Mouse (Mus musculus) left cerebral cortex, postnatal 25 days (tissue): ENCODE results near the gene Pdzd2. TPM values are rescaled to one million over a fixed set of nuclear protein-coding genes. Genes with fewer than 3 reads are reported as not detected.

ENCODE experiments used
- DNase-seq, 2 experiments: peaks; one replicate each; pipeline ENCODE4 v3.0.0; 2022; ENCODE audit warnings: low spot score in 2 of 2, mixed read lengths in 1 of 2
- intact Hi-C: fragments of 180-260 bp; cut with DNase I; formaldehyde crosslinking; loops from one replicate; pipeline ENCODE4 v1.15.1; 2025
- total RNA-seq, 2 experiments: library from RNA; stranded (reverse); gene quantifications; 2 replicates each; pipeline ENCODE4 v1.2.3; 2021

The Pdzd2 gene
- total RNA-seq, 2 experiments from 2014 or later: 79.8 to 89.9 TPM

GRCm38 (mm10) chr15:12637511-12637910, 102.2 kb downstream of the Pdzd2 start:
- intact Hi-C loops: no loop called here
- no peak for DNase-seq

GRCm38 (mm10) chr15:12636386-12636785, 103.3 kb downstream of the Pdzd2 start:
- intact Hi-C loops: no loop called here

DNA sequence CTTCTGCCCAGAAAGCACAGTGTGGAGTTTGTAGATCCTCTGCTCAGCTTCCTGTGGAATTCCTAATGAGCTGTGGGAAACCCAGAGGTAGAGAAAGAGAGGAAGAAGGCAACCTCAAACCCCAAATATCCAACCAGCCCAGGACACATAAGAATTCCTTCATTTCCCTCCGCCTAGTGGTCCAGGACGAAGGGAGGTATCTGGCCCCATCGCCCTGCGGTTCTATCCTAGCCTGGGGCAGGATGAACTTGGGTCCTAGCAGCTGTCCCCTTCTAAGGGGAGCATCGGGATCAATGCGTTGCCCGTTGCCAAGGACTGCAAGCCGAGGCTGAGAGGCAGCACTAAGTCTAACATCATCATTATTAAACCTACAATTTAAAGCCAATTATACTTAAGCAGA, 104.8 kb downstream of the Pdzd2 start:
- DNase-seq: no peak
- intact Hi-C loops: loop anchor here (5.0 kb wide), 1 partner anchor 102 kb away; the partner anchor contains the start of gene Pdzd2

More at GRCm38 (mm10) chr15:12636386-12636785, 103.3 kb downstream of the Pdzd2 start:
- DNase-seq: no peak

GRCm38 (mm10) chr15:12629164-12629563, 110.6 kb downstream of the Pdzd2 start:
- intact Hi-C loops: no loop called here
- no peak for DNase-seq

GRCm38 (mm10) chr15:12628451-12628850, 111.3 kb downstream of the Pdzd2 start:
- intact Hi-C loops: no loop called here
- DNase-seq: no peak

- intact Hi-C loops: no loop called here
- DNase-seq: no peak
These were observed 112.8 kb downstream of the Pdzd2 start for GRCm38 (mm10) chr15:12626930-12627329.

DNA sequence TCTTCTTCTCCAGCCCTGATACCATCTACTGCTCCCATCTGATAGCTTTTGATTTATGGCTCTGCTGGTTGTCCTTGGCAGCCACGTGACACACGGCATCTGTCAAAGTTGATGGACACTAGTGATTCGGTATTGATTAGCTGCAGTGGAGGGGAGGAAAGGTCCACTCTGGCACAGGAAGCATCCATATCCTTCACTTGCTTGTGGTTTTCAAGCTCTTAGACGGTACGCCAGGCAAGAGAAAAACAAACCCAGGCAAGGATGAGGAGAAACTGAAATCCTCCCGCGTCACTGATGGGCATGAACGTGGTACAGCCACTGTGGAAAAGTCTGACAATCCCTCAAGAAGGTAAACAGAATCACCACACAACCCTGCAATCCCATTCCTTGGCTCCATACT, 113.6 kb downstream of the Pdzd2 start:
- intact Hi-C loops: no loop called here
- no peak for DNase-seq

- DNase-seq: no peak
- intact Hi-C loops: no loop called here
These were observed 114.2 kb downstream of the Pdzd2 start for GRCm38 (mm10) chr15:12625524-12625923.

GRCm38 (mm10) chr15:12623521-12623920, 116.2 kb downstream of the Pdzd2 start:
- no peak for DNase-seq

DNA sequence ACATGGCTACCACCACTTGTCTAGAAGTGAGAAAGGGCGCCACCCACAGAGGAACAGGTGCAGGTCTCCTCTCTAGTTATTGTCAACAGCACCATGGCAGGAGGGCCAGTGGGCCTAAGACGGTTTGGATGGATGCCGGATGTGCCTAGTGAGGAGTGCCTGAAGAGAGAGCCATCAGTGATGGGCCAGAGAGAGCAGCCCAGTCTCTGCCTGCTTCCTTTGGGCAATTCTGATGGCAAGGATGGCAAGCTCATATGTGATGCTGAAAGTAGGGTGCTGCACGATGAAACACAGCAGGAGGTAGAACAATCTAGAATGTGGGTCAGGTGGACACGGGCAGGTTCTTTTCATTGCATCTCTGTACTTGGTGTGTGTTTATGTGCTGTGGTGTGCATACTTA, 117.0 kb downstream of the Pdzd2 start:
- intact Hi-C loops: no loop called here
- DNase-seq: no peak

More at GRCm38 (mm10) chr15:12623521-12623920, 116.2 kb downstream of the Pdzd2 start:
- intact Hi-C loops: no loop called here

GRCm38 (mm10) chr15:12622093-12622643, 117.6 kb downstream of the Pdzd2 start:
- intact Hi-C loops: no loop called here
- no peak for DNase-seq

DNA sequence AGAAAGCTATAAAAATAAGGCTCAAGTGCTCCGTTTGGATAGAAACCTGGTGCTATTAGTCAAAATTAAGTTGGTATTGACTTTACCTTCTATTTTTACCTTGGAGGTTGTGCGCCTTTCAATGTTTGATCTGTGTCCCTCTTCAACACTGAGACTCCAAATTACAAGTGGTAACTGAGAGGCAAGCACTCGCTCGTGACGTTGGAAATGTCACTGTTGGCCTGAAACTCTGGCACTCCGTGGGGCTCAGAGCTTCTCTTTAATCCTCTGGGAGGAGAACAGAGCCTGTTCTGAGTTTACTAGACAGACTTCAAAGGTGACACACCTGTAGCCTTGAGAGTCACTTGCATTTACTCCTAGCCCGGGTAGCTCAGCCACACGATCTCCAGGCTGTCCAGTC, 120.5 kb downstream of the Pdzd2 start:
- DNase-seq: no peak
- intact Hi-C loops: no loop called here

DNA sequence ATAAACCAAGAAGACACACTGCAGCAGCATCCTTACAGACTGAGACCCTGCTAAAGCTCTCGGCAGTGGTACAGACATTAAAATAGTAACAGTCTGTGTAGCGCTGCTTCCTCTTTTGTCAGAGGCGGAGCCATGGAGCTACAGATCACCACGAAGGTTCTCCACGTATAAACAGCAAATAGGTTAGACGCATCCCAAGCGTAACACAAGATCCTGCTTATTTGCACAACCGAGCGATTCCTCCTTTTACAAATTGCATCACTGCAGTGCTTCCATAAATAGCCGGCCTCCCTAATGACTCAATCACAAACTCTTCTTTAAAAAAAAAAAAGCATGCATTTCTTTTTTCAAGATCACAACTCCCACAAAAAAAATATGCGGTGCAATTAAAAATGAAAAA, 122.1 kb downstream of the Pdzd2 start:
- intact Hi-C loops: no loop called here
- DNase-seq: peak; percentile 35 to 39

DNA sequence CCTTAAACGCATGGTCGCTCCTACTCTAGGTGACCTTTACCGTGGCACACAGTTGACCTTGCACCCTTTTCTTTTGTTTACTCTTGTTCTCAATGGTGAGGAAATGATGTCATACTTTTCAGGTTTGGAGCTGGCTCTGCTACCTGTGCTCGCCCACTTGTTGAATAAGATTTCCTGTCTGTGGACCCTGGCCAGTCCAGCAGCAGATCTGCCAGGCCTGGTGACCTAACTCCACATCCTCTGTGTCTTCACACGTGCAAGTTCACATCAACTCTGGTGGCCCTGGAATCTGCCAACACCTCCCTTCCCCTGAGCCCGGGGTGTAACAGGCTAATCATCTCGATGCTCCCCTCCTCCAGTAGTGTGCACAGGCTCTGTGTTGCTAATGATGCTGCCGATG, 122.5 kb downstream of the Pdzd2 start:
- DNase-seq: no peak

DNA sequence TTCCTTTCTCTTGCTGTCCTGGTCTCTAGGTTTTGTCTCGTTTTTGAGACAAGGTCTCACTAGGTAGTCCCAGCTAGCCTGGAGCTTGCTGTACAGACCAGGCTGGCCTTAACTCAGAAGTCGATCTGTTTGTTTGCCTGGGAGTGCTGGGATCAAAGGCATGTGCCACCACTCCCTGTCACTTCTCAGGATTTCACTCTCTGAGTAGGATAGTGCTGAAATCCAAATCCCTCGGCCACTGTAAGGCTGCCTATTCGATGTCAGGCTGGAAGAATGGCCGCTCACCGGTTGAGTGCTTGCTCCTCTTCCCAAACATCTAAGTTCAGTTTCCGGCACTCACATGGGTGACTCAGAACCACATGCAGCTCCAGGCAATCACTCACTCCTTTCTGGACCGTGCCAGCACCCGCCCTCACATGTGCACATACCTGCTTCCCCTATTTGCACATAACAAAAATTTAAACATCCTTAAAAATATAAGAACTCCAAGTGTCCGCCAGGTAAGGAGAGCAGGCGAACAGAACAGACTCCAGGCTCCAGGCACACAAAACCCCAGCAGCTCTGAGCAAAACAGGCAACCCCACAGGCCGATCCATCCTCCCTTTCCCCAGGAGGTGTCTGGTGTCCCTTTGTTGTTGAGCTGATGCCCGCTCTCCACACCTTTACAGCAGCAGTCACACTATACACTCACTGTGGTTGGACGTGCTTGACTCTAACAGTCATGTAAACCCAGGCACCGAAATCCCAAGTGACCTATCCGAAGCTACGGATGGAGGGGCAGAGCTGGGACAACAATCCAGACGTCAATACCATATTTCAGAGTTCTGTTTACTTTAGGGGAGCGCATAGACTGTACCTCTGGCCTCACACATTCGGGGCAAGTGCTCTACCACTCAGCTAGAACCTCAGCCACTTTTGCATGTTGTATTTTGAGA, 124.5 kb downstream of the Pdzd2 start:
- intact Hi-C loops: no loop called here
- no peak for DNase-seq

More for the DNA sequence above, 122.5 kb downstream of the Pdzd2 start:
- intact Hi-C loops: no loop called here

DNA sequence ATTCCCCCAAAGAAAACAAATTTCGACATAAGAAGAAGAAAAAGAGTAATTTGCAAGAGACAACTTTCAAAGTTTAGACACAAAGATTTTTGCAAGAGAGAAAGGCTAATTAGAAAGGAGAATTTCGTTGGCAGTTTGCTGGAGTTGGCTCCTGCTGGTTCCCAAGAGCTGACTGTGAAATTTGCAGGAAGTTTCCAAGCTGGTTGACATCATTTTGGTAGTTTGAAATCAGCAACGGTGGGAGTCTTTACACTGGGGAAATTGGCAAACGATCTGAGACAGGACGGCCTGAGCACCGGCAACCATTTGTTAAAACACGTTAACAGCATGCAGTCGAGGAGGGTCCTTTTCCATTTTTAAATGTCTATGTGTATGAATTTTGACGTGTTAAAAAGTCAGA, 125.7 kb downstream of the Pdzd2 start:
- intact Hi-C loops: no loop called here
- peak; percentile 17 to 69 for DNase-seq

GRCm38 (mm10) chr15:12612944-12613675, 126.6 kb downstream of the Pdzd2 start:
- DNase-seq: no peak
- intact Hi-C loops: no loop called here

DNA sequence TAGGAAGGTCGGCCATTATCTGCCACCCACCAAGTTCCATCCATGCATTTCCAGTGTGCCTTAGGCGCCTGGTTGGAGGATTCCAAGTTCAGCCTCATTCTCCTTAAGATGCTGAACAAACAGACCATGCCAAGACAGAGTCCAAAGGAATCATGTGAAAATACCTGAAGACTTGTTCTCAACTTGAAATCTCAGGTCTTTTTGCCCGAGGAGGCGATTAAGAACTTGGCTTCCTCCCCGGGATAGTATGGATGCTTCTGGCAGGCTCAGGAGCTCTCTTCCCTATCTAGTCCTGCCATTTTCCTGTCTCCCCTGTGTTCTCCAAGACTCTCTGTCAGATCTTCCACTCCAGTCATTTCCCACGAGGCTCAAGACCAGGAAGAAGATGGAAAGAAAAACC, 131.6 kb downstream of the Pdzd2 start:
- intact Hi-C loops: loop anchor here (10.0 kb wide), 1 partner anchor 1603 kb away; the partner anchor contains the start of gene Slc45a2
- DNase-seq: no peak

GRCm38 (mm10) chr15:12606306-12606705, 133.4 kb downstream of the Pdzd2 start:
- intact Hi-C loops: loop anchor here (10.0 kb wide), 1 partner anchor 1602 kb away; the partner anchor contains the start of gene Slc45a2
- DNase-seq: no peak
